Mouse (Mus musculus) ES-Bruce4 (cell line): ENCODE results near the gene Enpp6. TPM values are rescaled to one million over a fixed set of nuclear protein-coding genes. Genes with fewer than 3 reads are reported as not detected.

Experiments
- H3K27ac ChIP-seq: 2 replicates; pipeline ENCODE4 v1.5.1; 2012; ENCODE audit warnings: low read length, inconsistent platforms; ENCODE audit not compliant: insufficient read depth
- H3K27me3 ChIP-seq: 2 replicates; pipeline ENCODE4 v1.6.1; 2012; ENCODE audit warnings: mild to moderate bottlenecking, low read length, inconsistent platforms; ENCODE audit not compliant: control insufficient read depth, poor library complexity, insufficient read depth, severe bottlenecking
- H3K36me3 ChIP-seq: 2 replicates; pipeline ENCODE4 v1.6.1; 2012; ENCODE audit warnings: inconsistent platforms, mild to moderate bottlenecking, low read length, moderate library complexity; ENCODE audit not compliant: control insufficient read depth, poor library complexity, insufficient read depth, severe bottlenecking
- H3K4me1 ChIP-seq: one replicate; pipeline ENCODE4 v1.8.1; 2011; ENCODE audit warnings: low read length; ENCODE audit not compliant: control insufficient read depth, insufficient read depth
- H3K4me3 ChIP-seq: 2 replicates; pipeline ENCODE4 v1.5.1; 2011; ENCODE audit warnings: low read depth, mild to moderate bottlenecking, low read length
- H3K9ac ChIP-seq: 2 replicates; pipeline ENCODE4 v1.6.1; 2012; ENCODE audit warnings: low read depth, mild to moderate bottlenecking, inconsistent platforms; ENCODE audit not compliant: poor library complexity, severe bottlenecking
- H3K9me3 ChIP-seq: replicated peaks from 2 replicates; pipeline ENCODE4 v1.6.1; 2012; ENCODE audit warnings: mild to moderate bottlenecking, low read length, inconsistent platforms; ENCODE audit not compliant: control insufficient read depth, poor library complexity, insufficient read depth, severe bottlenecking
- CTCF ChIP-seq: IDR thresholded peaks from one replicate; pipeline ENCODE4 v1.8.1; 2011; ENCODE audit warnings: low read depth, low read length
- EP300 ChIP-seq: IDR thresholded peaks from 2 replicates; pipeline ENCODE4 v1.6.1; 2011; ENCODE audit warnings: low read depth, low read length; ENCODE audit not compliant: insufficient read depth
- POLR2A ChIP-seq: IDR thresholded peaks from one replicate; pipeline ENCODE4 v1.8.1; 2011; ENCODE audit warnings: low read length; ENCODE audit not compliant: insufficient read depth
- polyA plus RNA-seq: library from polyadenylated mRNA; stranded (reverse); fragments of >200 nt; gene quantifications from 2 replicates; pipeline ENCODE4 v1.2.4, GENCODE M21; 2011; ENCODE audit warnings: low read depth; ENCODE audit not compliant: missing spikeins, insufficient read depth, insufficient read length

Gene Enpp6
- polyA plus RNA-seq, 1 experiment: not detected

- no peaks in the 10 kb centered on the region for H3K36me3 ChIP-seq
- H3K9me3 ChIP-seq: peaks cover 6% of the 10 kb centered on the region
- H3K27me3 ChIP-seq: no peaks in the 10 kb centered on the region
- H3K27ac ChIP-seq: peak overlapping the region; percentile 18; the same call in 1 of the 2 replicates
- no peak overlapping the region for H3K4me3 ChIP-seq
- H3K4me1 ChIP-seq: no peaks in the 10 kb centered on the region
- no peak overlapping the region for H3K9ac ChIP-seq
- TF ChIP-seq EP300 (no peak), CTCF (no peak), POLR2A (no peak)
These were observed 72.3 kb downstream of the Enpp6 start for GRCm38 (mm10) chr8:47058971-47059370.

DNA sequence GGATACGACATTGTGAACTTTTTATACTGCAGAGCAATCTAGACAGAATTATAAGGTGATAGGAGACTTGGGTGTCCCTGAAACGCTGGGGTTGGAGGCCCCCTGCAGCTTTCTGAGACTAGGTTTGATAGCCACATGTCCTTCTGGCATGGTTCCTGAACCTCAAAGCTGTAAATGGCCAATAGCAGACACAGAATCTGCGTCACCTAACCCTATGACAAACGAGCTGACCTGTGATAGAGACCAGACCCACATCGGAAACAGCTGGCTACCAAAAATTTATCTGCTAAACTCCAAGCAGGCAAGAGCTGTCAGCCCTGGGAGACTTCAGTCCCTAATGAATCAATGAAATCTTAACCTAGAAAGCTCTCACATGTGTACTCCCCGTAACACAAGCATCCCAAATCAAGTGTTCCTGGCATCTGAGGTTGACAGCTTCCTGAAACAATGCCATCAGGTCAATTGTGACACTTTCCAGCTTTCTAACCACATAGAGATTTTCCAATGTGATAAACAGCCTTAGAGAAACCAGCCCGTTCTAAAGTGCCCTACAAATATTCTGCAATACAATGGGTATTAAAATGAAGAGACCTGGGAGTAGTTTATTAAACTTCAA lies 74.5 kb downstream of the Enpp6 start:
- no peak overlapping the region for H3K4me3 ChIP-seq
- H3K27ac ChIP-seq: no peak overlapping the region
- H3K4me1 ChIP-seq: no peaks in the 10 kb centered on the region
- H3K9me3 ChIP-seq: peaks cover 6% of the 10 kb centered on the region
- H3K36me3 ChIP-seq: no peaks in the 10 kb centered on the region
- H3K27me3 ChIP-seq: no peaks in the 10 kb centered on the region
- TF ChIP-seq EP300: no peak
- no peak for TF ChIP-seq CTCF
- TF ChIP-seq POLR2A: no peak
- H3K9ac ChIP-seq: no peak overlapping the region

DNA sequence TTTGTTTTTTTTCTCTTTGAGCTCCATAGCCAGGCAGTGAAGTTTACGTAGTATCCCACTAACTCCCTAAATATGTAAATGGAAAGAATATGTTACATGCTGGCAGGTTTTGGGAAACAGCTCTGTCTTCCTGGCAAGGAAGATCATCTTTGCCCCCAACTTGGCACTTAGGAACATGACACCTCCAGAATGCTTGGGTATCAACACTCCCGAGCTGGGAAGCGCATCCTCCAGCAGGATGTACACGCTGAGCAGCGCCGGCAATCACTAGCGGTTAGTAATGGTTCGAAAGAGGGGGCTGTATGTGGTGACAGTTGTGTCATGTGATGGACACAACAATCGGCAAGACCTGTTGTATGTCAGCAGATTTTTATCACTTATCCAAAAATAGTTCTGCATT lies 80.4 kb downstream of the Enpp6 start:
- Histone ChIP-seq H3K4me3 (no peak overlapping the region), H3K4me1 (no peaks in the 10 kb centered on the region), H3K27me3 (peaks cover 1% of the 10 kb centered on the region; the same call in 1 of the 2 replicates), H3K9me3 (no peaks in the 10 kb centered on the region), H3K9ac (no peak overlapping the region), H3K36me3 (no peaks in the 10 kb centered on the region), H3K27ac (no peak overlapping the region)
- no peak for TF ChIP-seq POLR2A
- TF ChIP-seq EP300: no peak
- no peak for TF ChIP-seq CTCF

DNA sequence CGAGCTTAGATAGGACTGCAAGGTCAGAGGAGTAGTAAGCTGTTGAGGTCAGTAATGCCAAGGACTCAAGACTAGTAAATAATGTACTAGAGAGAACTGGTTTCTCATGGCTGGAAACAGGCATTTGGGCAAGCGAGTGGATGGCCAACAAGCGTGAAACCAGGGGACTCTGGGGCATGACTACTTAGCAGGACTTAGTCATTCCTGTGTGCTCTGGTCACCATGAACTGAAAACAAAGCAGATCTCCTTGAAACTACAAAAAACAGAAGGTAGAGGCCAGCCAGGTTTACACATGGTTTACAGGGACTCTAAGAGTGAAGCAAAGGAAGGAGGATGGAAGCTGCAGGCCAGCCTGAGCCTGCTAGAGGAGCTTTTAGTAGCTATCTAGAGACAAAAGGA lies 82.9 kb downstream of the Enpp6 start:
- TF ChIP-seq POLR2A (no peak), CTCF (no peak), EP300 (no peak)
- H3K9ac ChIP-seq: no peak overlapping the region
- H3K36me3 ChIP-seq: no peaks in the 10 kb centered on the region
- H3K27ac ChIP-seq: no peak overlapping the region
- peaks cover 1% of the 10 kb centered on the region; the same call in 1 of the 2 replicates for H3K27me3 ChIP-seq
- no peaks in the 10 kb centered on the region; the same call in 1 of the 2 replicates for H3K9me3 ChIP-seq
- H3K4me3 ChIP-seq: no peak overlapping the region
- no peaks in the 10 kb centered on the region for H3K4me1 ChIP-seq

- Histone ChIP-seq H3K27ac (no peak overlapping the region), H3K27me3 (peaks cover 1% of the 10 kb centered on the region; the same call in 1 of the 2 replicates), H3K4me1 (no peaks in the 10 kb centered on the region), H3K9ac (no peak overlapping the region), H3K4me3 (no peak overlapping the region), H3K9me3 (no peaks in the 10 kb centered on the region; the same call in 1 of the 2 replicates), H3K36me3 (no peaks in the 10 kb centered on the region)
- TF ChIP-seq CTCF (no peak), POLR2A (no peak), EP300 (no peak)
These were observed 85.3 kb downstream of the Enpp6 start for GRCm38 (mm10) chr8:47072001-47072400.

DNA sequence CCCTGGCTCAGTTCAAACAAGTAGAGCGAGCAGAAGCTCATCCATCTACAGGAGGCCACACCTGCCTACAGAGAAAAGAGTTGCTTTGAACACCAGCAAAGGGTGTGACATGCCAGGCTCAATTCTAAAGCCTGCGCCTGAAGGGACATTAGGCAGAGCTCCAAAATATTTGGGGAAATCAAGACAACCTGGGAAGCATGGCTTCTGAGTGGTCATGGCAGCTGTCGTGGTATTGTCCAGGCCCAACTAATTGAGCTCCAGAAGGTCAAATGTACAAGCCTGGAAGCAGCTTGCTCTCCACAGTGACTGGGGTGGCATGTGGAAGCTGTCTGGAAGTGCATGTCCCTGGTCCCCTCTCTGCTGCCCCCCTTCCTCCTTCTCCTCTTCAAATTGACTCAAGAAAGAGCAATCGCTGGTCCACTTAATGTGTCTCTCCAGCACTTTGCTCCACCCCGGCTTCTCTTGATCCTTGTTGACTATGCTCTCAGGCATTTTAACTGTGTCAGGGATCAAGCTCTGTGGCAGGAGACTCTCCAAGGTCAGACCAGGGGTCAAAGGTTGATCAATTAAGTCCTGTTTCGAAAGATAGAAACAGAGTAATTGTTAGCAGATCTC lies 89.4 kb downstream of the Enpp6 start:
- TF ChIP-seq CTCF: no peak
- no peak for TF ChIP-seq POLR2A
- TF ChIP-seq EP300: no peak
- Histone ChIP-seq H3K36me3 (no peaks in the 10 kb centered on the region), H3K27ac (no peak overlapping the region), H3K9me3 (no peaks in the 10 kb centered on the region; the same call in 1 of the 2 replicates), H3K4me1 (no peaks in the 10 kb centered on the region), H3K27me3 (no peaks in the 10 kb centered on the region), H3K4me3 (no peak overlapping the region), H3K9ac (no peak overlapping the region)
